Mouse (Mus musculus): ENCODE measurements at regions not wholly inside any gene's neighbourhood (a gene's known extent, or its start where the extent isn't known, plus 50 kb on each side); places are given as distances from the start of the nearest gene placed in this dataset.
A peak's percentile ranks its signal among the peaks of the same experiment; 100 is the strongest.

- WGBS: 95% methylated on average over 4 of the region's 4 CpGs
- ATAC-seq (ENCODE audit: low FRiP score): no peak
Measured at GRCm38 (mm10) chr8:38723254-38723653, 1729.8 kb downstream of the AI429214 start.

GRCm38 (mm10) chr8:38725257-38725656 is 1731.9 kb downstream of the AI429214 start:
- no peak for ATAC-seq (ENCODE audit: low FRiP score)
- Histone ChIP-seq H3K4me3 (replicated peaks) (no peak overlapping the region), H3K36me3 (replicated peaks) (no peaks in the 10 kb centered on the region), H3K4me1 (no peaks in the 10 kb centered on the region), H3K27ac (no peak overlapping the region), H3K9me3 (no peaks in the 10 kb centered on the region), H3K4me2 (no peak overlapping the region), H3K9ac (no peak overlapping the region), H3K27me3 (no peaks in the 10 kb centered on the region)
- 86% methylated on average over 5 of the region's 5 CpGs for whole genome bisulfite sequencing

More at GRCm38 (mm10) chr8:38723254-38723653, 1729.8 kb downstream of the AI429214 start:
- Histone ChIP-seq H3K27ac (no peak overlapping the region), H3K27me3 (no peaks in the 10 kb centered on the region), H3K9me3 (no peaks in the 10 kb centered on the region), H3K4me1 (no peaks in the 10 kb centered on the region), H3K36me3 (replicated peaks) (no peaks in the 10 kb centered on the region), H3K9ac (no peak overlapping the region), H3K4me2 (no peak overlapping the region), H3K4me3 (replicated peaks) (no peak overlapping the region)

GRCm38 (mm10) chr8:38747134-38747533 is 1753.7 kb downstream of the AI429214 start:
- no peak for ATAC-seq (ENCODE audit: low FRiP score)
- no peaks in the 10 kb centered on the region for H3K27me3 ChIP-seq
- H3K4me2 ChIP-seq: no peak overlapping the region

GRCm38 (mm10) chr8:38766626-38767226 is 1773.3 kb downstream of the AI429214 start:
- no peaks in the 10 kb centered on the region for H3K4me1 ChIP-seq
- no peak overlapping the region for H3K27ac ChIP-seq
- no peak overlapping the region for H3K4me3 ChIP-seq (replicated peaks)
- no peak overlapping the region for H3K4me2 ChIP-seq
- H3K27me3 ChIP-seq: no peaks in the 10 kb centered on the region
- no peaks in the 10 kb centered on the region for H3K9me3 ChIP-seq
- no peak overlapping the region for H3K9ac ChIP-seq
- no peak for ATAC-seq (ENCODE audit: low FRiP score)
- 80% methylated on average over 5 of the region's 5 CpGs for WGBS
- H3K36me3 ChIP-seq (replicated peaks): no peaks in the 10 kb centered on the region

More at GRCm38 (mm10) chr8:38747134-38747533, 1753.7 kb downstream of the AI429214 start:
- H3K9ac ChIP-seq: no peak overlapping the region
- no peaks in the 10 kb centered on the region for H3K4me1 ChIP-seq
- no peaks in the 10 kb centered on the region for H3K36me3 ChIP-seq (replicated peaks)
- H3K9me3 ChIP-seq: no peaks in the 10 kb centered on the region
- H3K27ac ChIP-seq: no peak overlapping the region
- H3K4me3 ChIP-seq (replicated peaks): no peak overlapping the region

GRCm38 (mm10) chr8:38812482-38812881 is 1819.1 kb downstream of the AI429214 start:
- ATAC-seq (ENCODE audit: low FRiP score): no peak
- H3K27ac ChIP-seq: no peak overlapping the region
- no peaks in the 10 kb centered on the region for H3K27me3 ChIP-seq
- H3K4me1 ChIP-seq: no peaks in the 10 kb centered on the region
- H3K9me3 ChIP-seq: no peaks in the 10 kb centered on the region
- H3K9ac ChIP-seq: no peak overlapping the region
- no peak overlapping the region for H3K4me2 ChIP-seq
- H3K4me3 ChIP-seq (replicated peaks): no peak overlapping the region
- H3K36me3 ChIP-seq (replicated peaks): no peaks in the 10 kb centered on the region

GRCm38 (mm10) chr8:38818163-38818562 is 1824.8 kb downstream of the AI429214 start:
- Histone ChIP-seq H3K9ac (no peak overlapping the region), H3K4me1 (no peaks in the 10 kb centered on the region), H3K36me3 (replicated peaks) (no peaks in the 10 kb centered on the region), H3K9me3 (no peaks in the 10 kb centered on the region), H3K4me2 (no peak overlapping the region), H3K27me3 (no peaks in the 10 kb centered on the region), H3K27ac (no peak overlapping the region), H3K4me3 (replicated peaks) (no peak overlapping the region)
- 32% methylated on average over 1 of the region's 1 CpGs for WGBS
- ATAC-seq (ENCODE audit: low FRiP score): 0 out of 2 replicates have a peak, but pooled peaks have one; percentile 30

GRCm38 (mm10) chr8:38861436-38861835 is 1813.4 kb upstream of the Adam24 start:
- no peak for ATAC-seq (ENCODE audit: low FRiP score)
- no peak overlapping the region for H3K27ac ChIP-seq
- no peaks in the 10 kb centered on the region for H3K27me3 ChIP-seq
- no peaks in the 10 kb centered on the region for H3K4me1 ChIP-seq
- no peaks in the 10 kb centered on the region for H3K9me3 ChIP-seq
- no peak overlapping the region for H3K9ac ChIP-seq
- H3K36me3 ChIP-seq (replicated peaks): no peaks in the 10 kb centered on the region
- no peak overlapping the region for H3K4me3 ChIP-seq (replicated peaks)
- WGBS: 71% methylated on average over 2 of the region's 2 CpGs
- H3K4me2 ChIP-seq: no peak overlapping the region

GRCm38 (mm10) chr8:38867370-38867769 is 1807.5 kb upstream of the Adam24 start:
- Histone ChIP-seq H3K27ac (no peak overlapping the region), H3K36me3 (replicated peaks) (no peaks in the 10 kb centered on the region), H3K4me2 (no peak overlapping the region), H3K27me3 (no peaks in the 10 kb centered on the region), H3K4me1 (no peaks in the 10 kb centered on the region), H3K4me3 (replicated peaks) (no peak overlapping the region), H3K9me3 (no peaks in the 10 kb centered on the region), H3K9ac (no peak overlapping the region)
- WGBS: 28% methylated on average over 6 of the region's 6 CpGs
- no peak for ATAC-seq (ENCODE audit: low FRiP score)

All from forebrain, embryonic 12.5 days (tissue).